In the genomic region with DNA sequence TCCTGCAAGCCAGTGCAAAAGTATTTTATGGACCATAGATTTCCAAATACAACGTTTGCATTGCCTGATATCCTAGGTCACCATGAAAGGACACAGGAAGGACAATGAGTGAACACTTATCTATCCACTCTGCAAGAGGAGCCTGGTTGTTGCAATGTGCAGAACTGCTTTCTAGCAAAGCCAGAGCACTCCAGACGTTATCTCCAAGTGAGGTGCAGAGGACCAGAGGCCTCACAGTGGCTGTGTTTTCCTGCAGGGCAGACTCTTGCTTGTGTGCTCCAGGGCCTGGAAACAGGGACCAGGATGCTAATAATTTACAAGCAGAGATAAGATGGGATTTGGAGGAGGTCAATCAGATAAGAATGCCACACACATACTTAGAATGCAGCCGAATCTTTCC, we compare ENCODE assay signal across 26 mouse cellular contexts.
DNase-seq lines count a peak whose midpoint lies in the region; ATAC-seq and TF ChIP-seq lines count a peak whose summit lies in the region.
"Had no signal": no experiment of that assay in that cellular context is flagged by ENCODE, and none has a peak within 500 bp of the region (broad histone marks: within the 10 kb centered on the region; RNA-seq: fewer than 3 reads in every experiment).

No protein-coding gene starts in this region.

- H3K9ac ChIP-seq in heart, embryonic 11.5 days (ENCODE audit: low read depth, low read length) = no peak overlapping the region
- H3K9ac ChIP-seq in heart, embryonic 16.5 days (ENCODE audit: low read length) = no peak overlapping the region
- no peak overlapping the region for H3K9ac ChIP-seq in heart, adult 2 months (ENCODE audit: low read depth, low read length)
- H3K9ac ChIP-seq: embryonic facial prominence, embryonic 13.5 days; forebrain, embryonic 15.5 days; kidney, embryonic 15.5 days; limb, embryonic 12.5 days; liver, embryonic 15.5 days; neural tube, embryonic 15.5 days had no signal

- no peak for TF ChIP-seq POLR2A in heart, adult 2 months (IDR thresholded peaks at IDR 0.05; ENCODE audit: insufficient read depth, low read depth, low read length)

- TF ChIP-seq EP300 in heart, adult 2 months (IDR thresholded peaks at IDR 0.05; ENCODE audit: insufficient read depth, low read depth, low read length) = no peak

- ATAC-seq in heart, embryonic 11.5 days (replicated peaks; ENCODE audit: insufficient number of reproducible peaks, low FRiP score, low TSS enrichment) = no peak; the same call in 1 of the 2 replicates
- 0 out of 2 replicates have a peak, but pooled peaks have one; percentile 46 for ATAC-seq in heart, embryonic 16.5 days (replicated peaks; ENCODE audit: extremely low read depth, insufficient read depth, low FRiP score)
- ATAC-seq: forebrain, embryonic 15.5 days had no signal

- H3K4me1 ChIP-seq in heart, embryonic 11.5 days (ENCODE audit: control insufficient read depth, insufficient read depth, low read length) = peaks cover 32% of the 10 kb centered on the region
- peaks cover 22% of the 10 kb centered on the region for H3K4me1 ChIP-seq in heart, embryonic 16.5 days (ENCODE audit: control insufficient read depth, insufficient read depth, low read length)
- H3K4me1 ChIP-seq in heart, adult 2 months (ENCODE audit: control insufficient read depth, insufficient read depth, low read length) = peaks cover 10% of the 10 kb centered on the region
- H3K4me1 ChIP-seq in limb, embryonic 10.5 days = peaks cover 22% of the 10 kb centered on the region
- H3K4me1 ChIP-seq: forebrain, embryonic 15.5 days; neural tube, embryonic 15.5 days had no signal

- no peaks in the 10 kb centered on the region for H3K79me2 ChIP-seq in heart, adult 2 months (replicated peaks; ENCODE audit: control insufficient read depth, insufficient read depth, low read length)

- 0 out of 2 replicates have a peak, but pooled peaks cover 3% of the 10 kb centered on the region for H3K9me3 ChIP-seq in heart, embryonic 11.5 days (replicated peaks; ENCODE audit: control insufficient read depth, low read length)
- no peaks in the 10 kb centered on the region for H3K9me3 ChIP-seq in heart, embryonic 16.5 days (replicated peaks; ENCODE audit: control insufficient read depth, low read length)
- no peaks in the 10 kb centered on the region for H3K9me3 ChIP-seq in limb, embryonic 10.5 days (replicated peaks)
- H3K9me3 ChIP-seq: embryonic facial prominence, embryonic 13.5 days; forebrain, embryonic 10.5 days; forebrain, embryonic 15.5 days; kidney, embryonic 15.5 days; liver, embryonic 15.5 days; neural tube, embryonic 15.5 days had no signal

- no peak overlapping the region for H3K4me3 ChIP-seq in heart, embryonic 11.5 days (ENCODE audit: low read depth, low read length)
- no peak overlapping the region for H3K4me3 ChIP-seq in heart, embryonic 16.5 days (ENCODE audit: low read length)
- no peak overlapping the region for H3K4me3 ChIP-seq in heart, adult 2 months
- no peak overlapping the region for H3K4me3 ChIP-seq in limb, embryonic 10.5 days
- H3K4me3 ChIP-seq: embryonic facial prominence, embryonic 13.5 days; forebrain, embryonic 10.5 days; forebrain, embryonic 15.5 days; liver, embryonic 15.5 days; neural tube, embryonic 15.5 days had no signal

- no peaks in the 10 kb centered on the region for H3K36me3 ChIP-seq in heart, embryonic 11.5 days (ENCODE audit: control insufficient read depth, insufficient read depth, low read length)
- no peaks in the 10 kb centered on the region for H3K36me3 ChIP-seq in heart, embryonic 16.5 days (ENCODE audit: control insufficient read depth, insufficient read depth)
- no peaks in the 10 kb centered on the region for H3K36me3 ChIP-seq in heart, adult 2 months (ENCODE audit: control insufficient read depth, insufficient read depth, low read length)
- H3K36me3 ChIP-seq in limb, embryonic 10.5 days = no peaks in the 10 kb centered on the region
- H3K36me3 ChIP-seq: embryonic facial prominence, embryonic 13.5 days; forebrain, embryonic 10.5 days; forebrain, embryonic 15.5 days; kidney, embryonic 15.5 days; limb, embryonic 12.5 days; liver, embryonic 15.5 days; neural tube, embryonic 15.5 days had no signal

- WGBS in heart, embryonic 11.5 days (ENCODE audit: insufficient replicate concordance) = 20% methylated on average over 3 of the region's 3 CpGs
- WGBS in heart, embryonic 16.5 days = 22% methylated on average over 3 of the region's 3 CpGs
- 30% methylated on average over 3 of the region's 3 CpGs for WGBS in heart, adult 2 months
- 39% methylated on average over 3 of the region's 3 CpGs for WGBS in limb, embryonic 10.5 days

- no peak for TF ChIP-seq CTCF in heart, adult 2 months (IDR thresholded peaks at IDR 0.05)

- H3K27me3 ChIP-seq in heart, embryonic 11.5 days (ENCODE audit: control insufficient read depth, insufficient read depth, low read length) = no peaks in the 10 kb centered on the region
- no peaks in the 10 kb centered on the region for H3K27me3 ChIP-seq in heart, embryonic 16.5 days (ENCODE audit: control insufficient read depth, insufficient read depth, low read length)
- no peaks in the 10 kb centered on the region for H3K27me3 ChIP-seq in heart, adult 2 months (ENCODE audit: control insufficient read depth, insufficient read depth, low read length)
- no peaks in the 10 kb centered on the region for H3K27me3 ChIP-seq in limb, embryonic 10.5 days (ENCODE audit: low read depth, poor library complexity, severe bottlenecking)
- H3K27me3 ChIP-seq: embryonic facial prominence, embryonic 13.5 days; forebrain, embryonic 15.5 days; limb, embryonic 12.5 days; liver, embryonic 15.5 days; neural tube, embryonic 15.5 days had no signal

- peak overlapping the region; percentile 50; the same call in 1 of the 2 replicates for H3K27ac ChIP-seq in heart, embryonic 11.5 days (ENCODE audit: low read depth, low read length)
- H3K27ac ChIP-seq in heart, embryonic 16.5 days (ENCODE audit: low read length) = peak overlapping the region; percentile 82
- H3K27ac ChIP-seq in heart, adult 2 months = no peak overlapping the region
- H3K27ac ChIP-seq in limb, embryonic 10.5 days = 0 out of 2 replicates have a peak overlapping the region, but pooled peaks have one; percentile 51
- H3K27ac ChIP-seq: embryonic facial prominence, embryonic 13.5 days; forebrain, embryonic 10.5 days; forebrain, embryonic 15.5 days; kidney, embryonic 15.5 days; limb, embryonic 12.5 days; liver, embryonic 15.5 days; neural tube, embryonic 15.5 days had no signal

- peak overlapping the region; percentile 51 for H3K4me2 ChIP-seq in heart, embryonic 11.5 days
- no peak overlapping the region for H3K4me2 ChIP-seq in heart, embryonic 16.5 days (ENCODE audit: low read depth, low read length)
- H3K4me2 ChIP-seq: forebrain, embryonic 15.5 days; neural tube, embryonic 15.5 days had no signal

- DNase-seq in heart, postnatal 25 days (ENCODE audit: low spot score) = no peak
- no peak for DNase-seq in heart, adult 2 months
- DNase-seq in MN1 (ENCODE audit: low spot score) = peak; percentile 56
- no peak for DNase-seq in limb, embryonic 10.5 days (ENCODE audit: low spot score)
- no peak for DNase-seq in kidney, adult 11 months
- DNase-seq in ovary, postnatal 36 days (ENCODE audit: low spot score) = no peak
- DNase-seq: adrenal gland, postnatal 25 days; cerebellum, adult 11-12 months; cerebellum, adult 9-11 months; gastrocnemius, postnatal 36 days; kidney, adult 18-20 months; kidney, postnatal 25 days; lung, embryonic 14.5 days; lung, postnatal 14 days; midbrain, embryonic 14.5 days; right cerebral cortex, postnatal 25 days; thymus, postnatal 14 days had no signal

- intact Hi-C loops in heart, postnatal 25 days (cut with DNase I) = no loop called here
- intact Hi-C loops in heart, adult 2 months (cut with DNase I) = no loop called here
